Mouse (Mus musculus): ENCODE measurements at regions not wholly inside any gene's neighbourhood (a gene's known extent, or its start where the extent isn't known, plus 50 kb on each side); places are given as distances from the start of the nearest gene placed in this dataset.

GRCm38 (mm10) chr14:24646239-24646848, 159.4 kb downstream of the Rps24 start:
- H3K4me2 ChIP-seq: no peak overlapping the region
- H3K36me3 ChIP-seq (ENCODE audit: poor library complexity, severe bottlenecking): no peaks in the 10 kb centered on the region
- no peaks in the 10 kb centered on the region for H3K27me3 ChIP-seq
- 0 out of 2 replicates have a peak overlapping the region, but pooled peaks have one; percentile 17 for H3K9ac ChIP-seq
- 87% methylated on average over 6 of the region's 6 CpGs for WGBS
- H3K9me3 ChIP-seq (replicated peaks): no peaks in the 10 kb centered on the region
- H3K27ac ChIP-seq: peak overlapping the region; percentile 57
- ATAC-seq: no peak
- peaks cover 65% of the 10 kb centered on the region for H3K4me1 ChIP-seq
- H3K4me3 ChIP-seq: no peak overlapping the region

DNA sequence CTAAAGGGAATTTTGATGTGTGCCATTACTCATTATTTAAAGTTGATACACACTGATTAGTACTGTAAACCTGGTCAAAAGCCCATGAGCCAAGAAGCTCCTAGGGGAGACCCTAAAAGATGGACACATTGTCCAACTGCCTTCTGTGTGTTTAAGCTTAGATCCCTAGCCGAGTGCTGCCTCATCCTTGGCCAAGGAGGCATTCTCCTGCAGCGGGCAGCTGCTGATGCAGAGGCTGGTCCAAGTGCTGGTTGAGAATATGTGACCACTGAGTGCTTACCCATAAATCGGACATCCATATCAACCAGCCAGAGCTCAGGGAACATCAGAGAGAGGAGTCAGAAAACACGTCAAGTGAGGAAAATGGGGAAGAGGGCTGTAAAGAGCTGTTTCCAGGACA, 160.8 kb downstream of the Rps24 start:
- 91% methylated on average over 4 of the region's 4 CpGs for WGBS
- Histone ChIP-seq H3K4me1 (peaks cover 62% of the 10 kb centered on the region), H3K9me3 (replicated peaks) (no peaks in the 10 kb centered on the region), H3K36me3 (ENCODE audit: poor library complexity, severe bottlenecking) (no peaks in the 10 kb centered on the region), H3K9ac (no peak overlapping the region), H3K27me3 (no peaks in the 10 kb centered on the region), H3K4me3 (no peak overlapping the region), H3K27ac (no peak overlapping the region), H3K4me2 (no peak overlapping the region)
- no peak for ATAC-seq

GRCm38 (mm10) chr14:24650195-24650901, 163.4 kb downstream of the Rps24 start:
- peak overlapping the region; percentile 9; the same call in 1 of the 2 replicates for H3K4me2 ChIP-seq
- no peaks in the 10 kb centered on the region for H3K27me3 ChIP-seq
- peak; percentile 66 for ATAC-seq

GRCm38 (mm10) chr14:24650902-24651270, 164.0 kb downstream of the Rps24 start:
- H3K9ac ChIP-seq: peak overlapping the region; percentile 3; the same call in 1 of the 2 replicates
- peak overlapping the region; percentile 9; the same call in 1 of the 2 replicates for H3K4me2 ChIP-seq
- peak; percentile 59 for ATAC-seq
- WGBS: 15% methylated on average over 12 of the region's 12 CpGs
- H3K4me3 ChIP-seq: no peak overlapping the region
- peaks cover 52% of the 10 kb centered on the region for H3K4me1 ChIP-seq
- H3K27ac ChIP-seq: peak overlapping the region; percentile 84
- H3K27me3 ChIP-seq: no peaks in the 10 kb centered on the region
- H3K36me3 ChIP-seq (ENCODE audit: poor library complexity, severe bottlenecking): no peaks in the 10 kb centered on the region
- H3K9me3 ChIP-seq (replicated peaks): no peaks in the 10 kb centered on the region

More at GRCm38 (mm10) chr14:24650195-24650901, 163.4 kb downstream of the Rps24 start:
- H3K27ac ChIP-seq: peak overlapping the region; percentile 84
- peaks cover 49% of the 10 kb centered on the region for H3K4me1 ChIP-seq
- peak overlapping the region; percentile 3; the same call in 1 of the 2 replicates for H3K9ac ChIP-seq
- no peak overlapping the region for H3K4me3 ChIP-seq
- 45% methylated on average over 7 of the region's 7 CpGs for WGBS
- no peaks in the 10 kb centered on the region for H3K9me3 ChIP-seq (replicated peaks)
- no peaks in the 10 kb centered on the region for H3K36me3 ChIP-seq (ENCODE audit: poor library complexity, severe bottlenecking)

DNA sequence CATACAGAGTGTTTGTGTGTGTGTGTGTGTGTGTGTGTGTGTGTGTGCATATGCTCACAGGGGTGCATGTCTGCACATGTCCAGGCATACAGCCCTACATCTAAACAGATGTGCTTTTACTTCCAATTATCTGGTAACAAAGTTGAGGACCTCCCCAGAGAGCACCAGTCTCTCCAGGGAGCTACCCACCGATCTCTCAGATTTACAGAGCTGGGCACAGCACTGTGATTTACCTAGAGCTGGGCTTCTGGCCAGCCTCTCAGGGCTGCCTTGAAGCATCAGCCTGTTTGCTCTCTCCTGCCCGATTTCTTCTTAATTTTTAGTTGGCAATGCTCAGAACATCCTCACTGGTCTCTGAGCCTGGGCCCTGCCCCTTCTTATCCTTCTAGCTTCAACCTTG, 165.7 kb downstream of the Rps24 start:
- no peak overlapping the region for H3K4me3 ChIP-seq
- no peak for ATAC-seq
- no peak overlapping the region for H3K4me2 ChIP-seq
- H3K27me3 ChIP-seq: no peaks in the 10 kb centered on the region
- 40% methylated on average over 2 of the region's 2 CpGs for WGBS
- H3K4me1 ChIP-seq: peaks cover 43% of the 10 kb centered on the region
- no peak overlapping the region for H3K9ac ChIP-seq
- H3K9me3 ChIP-seq (replicated peaks): no peaks in the 10 kb centered on the region
- no peaks in the 10 kb centered on the region for H3K36me3 ChIP-seq (ENCODE audit: poor library complexity, severe bottlenecking)
- peak overlapping the region; percentile 26; the same call in 1 of the 2 replicates for H3K27ac ChIP-seq

DNA sequence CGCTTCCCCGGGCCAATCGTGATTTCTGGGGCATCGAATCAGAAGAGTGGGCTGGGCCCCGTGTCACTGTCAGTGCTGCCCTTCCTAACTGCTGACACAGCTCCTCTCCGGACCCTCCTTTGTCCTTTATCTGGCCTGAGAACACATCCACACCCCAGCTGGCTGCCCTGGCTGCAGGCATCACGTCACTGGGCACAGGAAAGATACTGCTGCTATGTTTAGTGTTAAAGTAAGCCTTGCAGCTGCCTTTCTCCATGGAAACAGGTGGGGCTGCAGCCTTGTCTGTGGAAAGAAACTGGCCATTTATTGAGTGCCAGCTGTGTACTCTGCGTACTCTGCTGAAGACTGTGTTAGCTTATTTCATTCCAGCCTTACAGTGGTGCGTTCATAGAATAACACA, 168.7 kb downstream of the Rps24 start:
- WGBS: 70% methylated on average over 9 of the region's 9 CpGs
- no peak overlapping the region; the same call in 1 of the 2 replicates for H3K9ac ChIP-seq
- no peaks in the 10 kb centered on the region for H3K27me3 ChIP-seq
- no peaks in the 10 kb centered on the region for H3K9me3 ChIP-seq (replicated peaks)
- H3K27ac ChIP-seq: no peak overlapping the region
- no peak overlapping the region for H3K4me2 ChIP-seq
- no peaks in the 10 kb centered on the region for H3K36me3 ChIP-seq (ENCODE audit: poor library complexity, severe bottlenecking)
- peaks cover 33% of the 10 kb centered on the region for H3K4me1 ChIP-seq
- H3K4me3 ChIP-seq: no peak overlapping the region
- 0 out of 2 replicates have a peak, but pooled peaks have one; percentile 14 for ATAC-seq

DNA sequence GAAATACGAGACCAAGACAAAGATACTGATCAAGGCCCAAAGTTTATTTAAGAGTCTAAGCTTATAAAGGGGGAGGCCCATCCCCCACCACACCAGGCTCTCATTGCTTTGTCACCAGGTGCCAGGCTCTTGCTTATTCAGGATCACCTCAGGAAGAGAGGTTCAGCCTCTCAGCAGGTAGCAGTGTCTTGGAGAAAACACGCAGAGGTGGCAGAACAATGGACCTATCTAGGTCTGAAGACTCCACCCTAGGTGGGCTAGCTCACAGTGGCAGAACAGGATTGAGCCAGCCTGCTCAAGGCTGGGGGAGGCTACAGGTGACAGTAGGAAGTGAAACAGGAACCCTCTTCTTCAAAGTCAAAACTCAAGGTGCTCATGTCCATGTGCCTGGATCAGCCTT, 174.9 kb downstream of the Rps24 start:
- no peak overlapping the region for H3K27ac ChIP-seq
- H3K36me3 ChIP-seq (ENCODE audit: poor library complexity, severe bottlenecking): no peaks in the 10 kb centered on the region
- no peak overlapping the region for H3K4me3 ChIP-seq
- H3K27me3 ChIP-seq: no peaks in the 10 kb centered on the region
- 64% methylated on average over 2 of the region's 2 CpGs for WGBS
- ATAC-seq: no peak
- no peak overlapping the region for H3K9ac ChIP-seq
- H3K4me1 ChIP-seq: 0 out of 2 replicates have a peak, but pooled peaks cover 2% of the 10 kb centered on the region
- no peaks in the 10 kb centered on the region for H3K9me3 ChIP-seq (replicated peaks)
- no peak overlapping the region for H3K4me2 ChIP-seq

- no peak overlapping the region for H3K4me2 ChIP-seq
- no peak overlapping the region for H3K4me3 ChIP-seq
- no peak overlapping the region for H3K27ac ChIP-seq
- H3K9me3 ChIP-seq (replicated peaks): no peaks in the 10 kb centered on the region
- 70% methylated on average over 4 of the region's 4 CpGs for WGBS
- no peaks in the 10 kb centered on the region for H3K27me3 ChIP-seq
- no peak for ATAC-seq
- no peaks in the 10 kb centered on the region for H3K36me3 ChIP-seq (ENCODE audit: poor library complexity, severe bottlenecking)
- H3K9ac ChIP-seq: no peak overlapping the region
- H3K4me1 ChIP-seq: 0 out of 2 replicates have a peak, but pooled peaks cover 2% of the 10 kb centered on the region
These were observed 178.3 kb downstream of the Rps24 start for GRCm38 (mm10) chr14:24665210-24665609.

Measured in forebrain, embryonic 13.5 days (tissue).